Mouse (Mus musculus) neural tube, embryonic 13.5 days (tissue): ENCODE results near the gene Ptprk. TPM values are rescaled to one million over a fixed set of nuclear protein-coding genes. Genes with fewer than 3 reads are reported as not detected.

Experiments
- ATAC-seq: fragments of 200-750 bp; cut with Nextera tagmentation; 2 replicates; pipeline ENCODE4 v1.8.0; 2017; ENCODE audit warnings: low read depth, mild to moderate bottlenecking, moderate TSS enrichment, moderate library complexity
- H3K27ac ChIP-seq: fragments of 300-500 bp; sonication (generic); replicated peaks from 2 replicates; pipeline ENCODE4 v1.5.1; 2015; ENCODE audit warnings: moderate library complexity, mild to moderate bottlenecking, inconsistent platforms
- H3K27me3 ChIP-seq: fragments of 300-500 bp; sonication (generic); 2 replicates; pipeline ENCODE4 v1.6.1; 2015; ENCODE audit warnings: mild to moderate bottlenecking, inconsistent platforms
- H3K36me3 ChIP-seq: fragments of 300-500 bp; sonication (generic); 2 replicates; pipeline ENCODE4 v1.6.1; 2015; ENCODE audit warnings: mild to moderate bottlenecking, inconsistent platforms
- H3K4me1 ChIP-seq: fragments of 300-500 bp; sonication (generic); replicated peaks from 2 replicates; pipeline ENCODE4 v1.6.1; 2015; ENCODE audit warnings: inconsistent platforms
- H3K4me2 ChIP-seq: fragments of 300-500 bp; sonication (generic); 2 replicates; pipeline ENCODE4 v1.6.1; 2015; ENCODE audit warnings: inconsistent platforms, mild to moderate bottlenecking, moderate library complexity
- H3K4me3 ChIP-seq: fragments of 300-500 bp; sonication (generic); 2 replicates; pipeline ENCODE4 v1.5.1; 2015; ENCODE audit warnings: mild to moderate bottlenecking, inconsistent platforms
- H3K9ac ChIP-seq: fragments of 300-500 bp; sonication (generic); 2 replicates; pipeline ENCODE4 v1.6.1; 2015; ENCODE audit warnings: moderate library complexity, mild to moderate bottlenecking, inconsistent platforms
- H3K9me3 ChIP-seq: fragments of 300-500 bp; sonication (generic); 2 replicates; pipeline ENCODE4 v1.6.1; 2016; ENCODE audit warnings: inconsistent platforms
- WGBS: fragments of 180-500 bp; shearing (Covaris S2); methylation state at CpG from one replicate; pipeline ENCODE4 v1.1.7; 2015; 5-methylcytosine and 5-hydroxymethylcytosine counted together
- polyA plus RNA-seq: library from polyadenylated mRNA; unstranded; fragments of >200 nt; fragmentation: Nextera tagmentation; extraction: Ambion mirVana; gene quantifications from 2 replicates; pipeline ENCODE4 v1.2.1, GENCODE M21; 2015

The Ptprk gene
- polyA plus RNA-seq, 1 experiment from 2014 or later = 22.4 TPM

DNA sequence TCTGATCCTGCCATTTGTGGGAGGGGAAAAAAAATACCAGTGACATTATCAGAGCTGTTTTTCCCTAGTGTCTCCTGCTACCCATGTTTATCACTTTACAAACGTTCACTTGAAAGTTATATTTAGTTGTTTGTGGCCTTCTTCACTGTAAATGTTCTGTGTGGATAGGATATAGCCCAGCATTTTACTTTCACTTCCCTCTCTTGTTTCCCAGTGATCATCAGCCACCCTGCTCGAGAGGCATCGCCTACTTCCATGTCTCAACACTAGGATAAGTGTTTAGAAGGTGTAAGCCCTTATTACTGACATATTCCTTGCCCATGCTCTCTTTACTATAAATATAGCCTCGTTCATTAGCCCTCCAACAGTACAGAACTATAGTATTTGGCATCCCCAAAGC lies 466.0 kb downstream of the Ptprk start:
- Histone ChIP-seq H3K4me3 (no peak overlapping the region), H3K4me1 (no peaks in the 10 kb centered on the region), H3K9ac (no peak overlapping the region), H3K36me3 (no peaks in the 10 kb centered on the region), H3K27me3 (no peaks in the 10 kb centered on the region), H3K9me3 (no peaks in the 10 kb centered on the region), H3K4me2 (no peak overlapping the region), H3K27ac (no peak overlapping the region)
- ATAC-seq = no peak
- 83% methylated on average over 4 of the region's 4 CpGs for WGBS

DNA sequence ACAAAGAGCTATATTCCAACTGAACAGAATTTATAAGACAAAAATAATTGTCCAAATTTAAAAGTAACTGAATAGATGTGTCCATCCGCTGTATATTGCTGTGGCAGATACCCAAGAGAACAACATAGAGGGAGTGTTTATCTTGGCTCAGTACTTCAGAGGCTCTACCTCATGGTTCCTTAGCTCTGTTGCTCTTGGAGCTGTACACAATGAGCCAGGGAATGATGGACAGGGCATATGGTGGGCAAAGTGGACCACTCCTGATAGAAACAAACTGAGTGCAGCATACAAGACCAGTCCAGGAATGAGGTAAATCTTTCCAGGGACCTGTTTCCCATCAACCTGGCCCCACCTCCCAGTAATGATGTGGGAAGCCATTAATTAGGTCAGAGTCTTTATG lies 468.1 kb downstream of the Ptprk start:
- Histone ChIP-seq H3K4me3 (no peak overlapping the region), H3K27me3 (no peaks in the 10 kb centered on the region), H3K4me2 (no peak overlapping the region), H3K9ac (no peak overlapping the region), H3K4me1 (no peaks in the 10 kb centered on the region), H3K27ac (no peak overlapping the region), H3K9me3 (no peaks in the 10 kb centered on the region), H3K36me3 (no peaks in the 10 kb centered on the region)
- no peak for ATAC-seq
- WGBS = 97% methylated on average over 1 of the region's 1 CpGs

DNA sequence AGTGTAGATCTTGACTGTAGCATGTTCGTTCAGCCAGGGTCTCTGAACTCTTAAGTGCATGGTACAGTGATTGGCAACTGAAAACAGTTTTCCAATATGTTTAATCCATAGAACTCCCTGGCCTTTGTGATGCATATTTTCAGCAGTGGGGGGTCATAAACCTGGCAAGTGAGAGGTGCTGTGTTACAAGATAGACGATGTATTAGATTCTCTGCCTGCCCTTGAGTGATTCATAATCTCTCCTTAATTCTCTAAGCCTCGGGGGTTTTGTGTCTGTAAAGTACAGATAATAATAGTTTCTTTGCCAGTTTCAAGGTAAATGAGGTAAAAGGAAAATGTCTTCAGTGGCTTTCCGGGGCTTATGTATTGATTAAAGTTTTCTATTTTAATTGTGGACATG lies 475.9 kb downstream of the Ptprk start:
- 31% methylated on average over 4 of the region's 4 CpGs for WGBS
- H3K4me2 ChIP-seq = no peak overlapping the region
- H3K9ac ChIP-seq = no peak overlapping the region
- no peak for ATAC-seq
- no peak overlapping the region for H3K4me3 ChIP-seq
- H3K27ac ChIP-seq = no peak overlapping the region
- no peaks in the 10 kb centered on the region for H3K27me3 ChIP-seq
- no peaks in the 10 kb centered on the region for H3K36me3 ChIP-seq
- H3K4me1 ChIP-seq = no peaks in the 10 kb centered on the region
- no peaks in the 10 kb centered on the region for H3K9me3 ChIP-seq

DNA sequence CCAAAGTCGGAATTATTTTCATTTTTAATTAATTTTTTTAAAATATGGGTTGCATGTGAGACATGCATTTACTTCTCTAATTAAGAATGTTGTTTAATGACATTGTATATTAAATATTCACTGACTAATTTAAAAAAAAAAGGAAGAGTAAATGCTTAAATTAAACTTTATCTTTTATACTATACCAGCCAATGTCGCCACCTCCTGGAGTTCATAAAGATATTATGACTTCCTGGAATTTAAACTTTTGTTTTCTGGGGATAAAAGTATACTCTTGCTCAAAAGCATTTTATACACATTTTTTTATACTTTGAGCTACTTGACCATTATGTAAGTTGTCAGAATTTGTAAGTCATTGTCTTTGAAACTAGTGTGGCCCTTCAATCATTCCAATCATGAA lies 477.4 kb downstream of the Ptprk start:
- no peaks in the 10 kb centered on the region for H3K27me3 ChIP-seq
- no peaks in the 10 kb centered on the region for H3K36me3 ChIP-seq
- no peak overlapping the region for H3K4me2 ChIP-seq
- no peak overlapping the region for H3K27ac ChIP-seq
- no peaks in the 10 kb centered on the region for H3K9me3 ChIP-seq
- no peak for ATAC-seq
- no peaks in the 10 kb centered on the region for H3K4me1 ChIP-seq
- 88% methylated on average over 2 of the region's 2 CpGs for WGBS
- no peak overlapping the region for H3K9ac ChIP-seq
- no peak overlapping the region for H3K4me3 ChIP-seq

DNA sequence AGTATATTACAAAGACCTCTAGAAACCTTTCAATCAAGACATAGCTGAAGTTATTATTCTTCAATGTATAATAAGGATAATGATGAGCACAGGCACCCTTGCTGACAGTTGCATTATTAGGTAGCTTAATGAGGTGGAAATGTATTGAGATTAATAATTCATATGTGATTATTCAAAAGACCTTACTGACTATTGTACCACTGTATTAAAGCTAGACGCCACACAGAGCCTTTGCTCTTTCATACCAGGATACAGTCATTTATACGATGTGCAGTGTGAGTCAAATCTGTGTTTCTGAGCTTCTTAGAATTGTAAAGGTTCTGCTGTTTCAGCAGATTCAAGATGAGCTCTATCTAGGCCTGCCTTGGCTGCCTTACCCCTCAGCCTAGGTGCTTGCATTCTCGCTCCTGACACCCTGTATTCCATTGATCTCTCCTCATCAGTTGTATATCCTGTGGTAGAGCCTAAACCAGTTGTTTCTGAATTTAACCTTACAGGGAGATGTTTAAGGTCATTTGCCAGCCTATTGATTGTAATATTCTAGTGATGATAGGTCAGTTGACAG lies 489.6 kb downstream of the Ptprk start:
- Histone ChIP-seq H3K4me2 (no peak overlapping the region), H3K27ac (0 out of 2 replicates have a peak overlapping the region, but pooled peaks have one; percentile 38), H3K4me3 (no peak overlapping the region), H3K9ac (no peak overlapping the region), H3K27me3 (no peaks in the 10 kb centered on the region), H3K4me1 (no peaks in the 10 kb centered on the region), H3K36me3 (peaks cover 2% of the 10 kb centered on the region; the same call in 1 of the 2 replicates), H3K9me3 (no peaks in the 10 kb centered on the region)
- WGBS = 66% methylated on average over 3 of the region's 3 CpGs
- ATAC-seq = no peak

DNA sequence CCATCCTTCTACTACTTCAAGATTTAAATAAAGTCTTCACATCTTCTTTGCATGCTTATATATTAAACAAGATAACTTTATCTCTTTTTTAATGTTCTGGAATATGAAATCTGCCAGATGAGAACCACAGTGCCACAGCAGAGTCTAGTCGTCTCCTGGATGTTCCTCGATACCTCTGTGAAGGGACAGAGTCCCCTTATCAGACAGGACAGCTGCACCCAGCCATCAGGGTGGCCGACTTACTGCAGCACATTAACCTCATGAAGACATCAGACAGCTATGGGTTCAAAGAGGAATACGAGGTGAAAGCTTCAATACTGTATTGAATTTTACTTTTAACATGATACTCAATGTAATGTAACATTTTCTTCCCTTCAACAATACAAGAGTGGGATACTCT lies 491.8 kb downstream of the Ptprk start:
- Histone ChIP-seq H3K4me2 (no peak overlapping the region), H3K36me3 (peaks cover 2% of the 10 kb centered on the region; the same call in 1 of the 2 replicates), H3K4me3 (no peak overlapping the region), H3K27me3 (no peaks in the 10 kb centered on the region), H3K27ac (no peak overlapping the region), H3K9ac (no peak overlapping the region), H3K9me3 (no peaks in the 10 kb centered on the region), H3K4me1 (no peaks in the 10 kb centered on the region)
- no peak for ATAC-seq
- WGBS = 83% methylated on average over 4 of the region's 4 CpGs

DNA sequence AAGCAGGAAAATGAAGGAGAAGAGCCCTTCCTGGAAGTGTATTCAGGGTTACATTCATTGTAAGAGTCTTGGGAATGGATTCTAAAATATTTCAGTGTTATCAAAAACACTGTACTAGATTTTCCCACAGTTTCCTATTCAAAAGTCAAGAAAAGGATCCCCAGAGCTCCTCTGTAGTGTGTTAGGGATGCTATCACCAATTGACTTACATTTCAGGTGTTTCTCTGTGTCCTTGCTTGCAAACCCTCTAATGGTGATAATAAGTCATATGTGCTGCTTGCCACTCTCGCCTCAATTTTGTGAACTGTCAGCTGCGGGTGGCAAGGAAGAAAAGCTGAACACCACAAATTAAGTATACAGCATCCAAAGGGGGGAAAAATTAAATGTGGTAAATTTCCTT lies 492.2 kb downstream of the Ptprk start:
- no peak overlapping the region for H3K9ac ChIP-seq
- H3K4me2 ChIP-seq = no peak overlapping the region
- 93% methylated on average over 2 of the region's 2 CpGs for WGBS
- H3K27ac ChIP-seq = no peak overlapping the region
- H3K36me3 ChIP-seq = peaks cover 2% of the 10 kb centered on the region; the same call in 1 of the 2 replicates
- ATAC-seq = no peak
- H3K4me1 ChIP-seq = no peaks in the 10 kb centered on the region
- no peak overlapping the region for H3K4me3 ChIP-seq
- H3K27me3 ChIP-seq = no peaks in the 10 kb centered on the region
- H3K9me3 ChIP-seq = no peaks in the 10 kb centered on the region

DNA sequence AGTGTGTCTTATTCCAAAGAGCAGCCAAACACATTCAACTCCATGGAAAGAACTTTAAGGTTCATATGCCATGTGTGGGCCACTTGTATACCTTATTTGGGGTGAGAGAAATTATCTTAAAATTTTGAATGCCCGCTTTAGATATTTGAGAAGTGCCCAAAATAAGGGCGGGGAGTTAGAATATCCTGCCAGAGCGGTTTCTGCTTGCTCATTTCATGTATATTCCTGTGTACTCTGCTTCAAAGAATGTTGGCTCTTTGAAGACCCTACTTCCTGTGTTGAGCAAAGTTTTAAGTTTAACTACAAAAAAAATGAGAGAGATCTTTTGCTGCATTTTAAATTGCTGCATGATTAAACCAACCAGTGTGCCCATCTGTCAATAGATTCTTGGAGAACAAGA lies 492.8 kb downstream of the Ptprk start:
- Histone ChIP-seq H3K4me3 (no peak overlapping the region), H3K4me1 (no peaks in the 10 kb centered on the region), H3K4me2 (no peak overlapping the region), H3K27me3 (no peaks in the 10 kb centered on the region), H3K9ac (no peak overlapping the region), H3K36me3 (peaks cover 2% of the 10 kb centered on the region; the same call in 1 of the 2 replicates), H3K9me3 (no peaks in the 10 kb centered on the region), H3K27ac (no peak overlapping the region)
- 90% methylated on average over 3 of the region's 3 CpGs for WGBS
- ATAC-seq = no peak

DNA sequence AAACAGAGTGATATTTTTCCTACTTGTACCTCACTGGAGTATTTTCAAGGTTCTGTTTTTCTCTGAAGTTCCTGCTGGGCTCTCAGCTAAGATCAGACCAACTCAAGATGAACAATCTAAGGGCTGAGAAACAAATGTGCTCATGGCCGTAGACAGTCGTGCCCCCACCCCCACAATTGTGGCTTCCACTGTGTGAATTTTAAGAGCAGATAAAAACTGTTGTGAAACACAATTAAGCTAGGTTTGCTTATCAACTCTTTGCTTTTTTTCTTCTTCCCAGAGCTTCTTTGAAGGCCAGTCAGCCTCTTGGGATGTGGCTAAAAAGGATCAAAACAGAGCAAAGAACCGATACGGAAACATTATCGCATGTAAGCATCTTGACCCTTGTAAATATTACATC lies 493.4 kb downstream of the Ptprk start:
- H3K27me3 ChIP-seq = no peaks in the 10 kb centered on the region
- ATAC-seq = no peak
- 90% methylated on average over 5 of the region's 5 CpGs for WGBS
- H3K4me1 ChIP-seq = no peaks in the 10 kb centered on the region
- no peak overlapping the region for H3K9ac ChIP-seq
- no peak overlapping the region for H3K4me2 ChIP-seq
- H3K4me3 ChIP-seq = no peak overlapping the region
- H3K36me3 ChIP-seq = peaks cover 2% of the 10 kb centered on the region; the same call in 1 of the 2 replicates
- H3K9me3 ChIP-seq = no peaks in the 10 kb centered on the region
- no peak overlapping the region for H3K27ac ChIP-seq

DNA sequence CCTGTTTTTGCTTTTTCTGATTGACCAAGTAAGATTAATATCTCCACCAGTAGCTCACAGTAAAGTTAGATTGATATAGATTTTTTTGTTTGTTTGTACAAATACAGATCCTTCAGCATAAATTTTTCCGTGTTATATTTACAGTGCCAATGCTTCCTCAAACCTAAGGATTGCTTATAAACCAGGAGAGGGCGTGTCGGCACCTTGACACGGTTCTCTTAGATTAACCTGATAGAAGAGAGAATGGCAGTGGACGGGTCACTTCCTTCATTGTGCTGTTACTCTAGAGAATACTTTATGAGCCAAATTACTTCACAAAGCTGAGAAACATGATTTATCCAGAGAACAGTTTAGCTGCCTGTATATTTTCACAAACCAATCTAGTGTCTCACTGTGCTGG lies 505.0 kb downstream of the Ptprk start:
- Histone ChIP-seq H3K4me1 (no peaks in the 10 kb centered on the region), H3K36me3 (no peaks in the 10 kb centered on the region), H3K4me2 (no peak overlapping the region), H3K9me3 (no peaks in the 10 kb centered on the region), H3K9ac (no peak overlapping the region), H3K27ac (no peak overlapping the region), H3K4me3 (no peak overlapping the region), H3K27me3 (no peaks in the 10 kb centered on the region)
- WGBS = 77% methylated on average over 5 of the region's 5 CpGs
- ATAC-seq = no peak

DNA sequence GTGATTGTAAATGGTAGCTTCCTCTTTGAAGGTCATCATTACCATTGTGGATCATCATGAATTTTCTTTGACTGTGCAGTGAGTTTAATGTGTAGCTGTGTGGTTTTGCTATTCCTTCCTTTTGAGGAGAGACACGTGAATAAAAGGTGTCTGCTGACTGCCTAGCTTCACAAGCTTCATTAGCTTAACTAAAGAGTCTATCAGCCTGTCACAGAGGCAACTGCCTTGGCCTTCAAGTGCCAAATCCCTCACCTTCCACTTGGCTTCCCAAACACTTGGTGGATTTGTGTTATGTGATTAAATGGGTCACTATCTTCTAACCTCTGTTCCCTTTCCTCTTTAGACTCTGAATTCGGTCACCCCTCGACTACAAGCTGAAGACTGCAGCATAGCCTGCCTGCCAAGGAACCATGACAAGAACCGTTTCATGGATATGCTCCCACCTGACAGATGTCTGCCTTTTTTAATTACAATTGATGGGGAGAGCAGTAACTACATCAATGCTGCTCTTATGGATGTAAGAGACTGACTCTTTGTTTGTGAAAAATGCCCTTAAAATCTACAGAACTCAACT lies 512.0 kb downstream of the Ptprk start:
- Histone ChIP-seq H3K27ac (no peak overlapping the region), H3K36me3 (no peaks in the 10 kb centered on the region), H3K9ac (no peak overlapping the region), H3K4me1 (no peaks in the 10 kb centered on the region), H3K4me2 (no peak overlapping the region), H3K4me3 (no peak overlapping the region), H3K9me3 (no peaks in the 10 kb centered on the region), H3K27me3 (no peaks in the 10 kb centered on the region)
- ATAC-seq = no peak
- WGBS = 47% methylated on average over 4 of the region's 4 CpGs

DNA sequence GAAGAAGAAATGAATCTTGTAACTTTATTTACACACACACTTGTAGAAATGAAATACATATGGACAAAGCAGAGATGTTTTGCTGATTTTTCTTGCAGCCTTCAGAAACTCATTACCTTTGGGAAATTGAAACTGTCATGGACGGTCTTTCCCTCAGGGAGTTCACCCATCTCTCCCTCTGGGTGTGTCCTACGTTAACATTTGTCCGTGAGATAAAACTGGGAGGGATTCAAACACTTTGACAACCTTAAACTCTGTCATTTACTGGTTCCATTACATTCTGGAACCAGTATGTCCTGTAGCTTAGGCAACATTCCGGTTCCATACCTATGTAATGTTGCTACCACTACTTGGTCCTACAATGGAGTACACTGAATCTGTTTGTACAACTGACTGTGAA lies 513.8 kb downstream of the Ptprk start:
- no peaks in the 10 kb centered on the region for H3K36me3 ChIP-seq
- WGBS = 93% methylated on average over 4 of the region's 4 CpGs
- no peak overlapping the region for H3K4me3 ChIP-seq
- no peak for ATAC-seq
- H3K4me1 ChIP-seq = no peaks in the 10 kb centered on the region
- no peak overlapping the region for H3K9ac ChIP-seq
- H3K9me3 ChIP-seq = no peaks in the 10 kb centered on the region
- H3K27ac ChIP-seq = no peak overlapping the region
- no peaks in the 10 kb centered on the region for H3K27me3 ChIP-seq
- no peak overlapping the region for H3K4me2 ChIP-seq

DNA sequence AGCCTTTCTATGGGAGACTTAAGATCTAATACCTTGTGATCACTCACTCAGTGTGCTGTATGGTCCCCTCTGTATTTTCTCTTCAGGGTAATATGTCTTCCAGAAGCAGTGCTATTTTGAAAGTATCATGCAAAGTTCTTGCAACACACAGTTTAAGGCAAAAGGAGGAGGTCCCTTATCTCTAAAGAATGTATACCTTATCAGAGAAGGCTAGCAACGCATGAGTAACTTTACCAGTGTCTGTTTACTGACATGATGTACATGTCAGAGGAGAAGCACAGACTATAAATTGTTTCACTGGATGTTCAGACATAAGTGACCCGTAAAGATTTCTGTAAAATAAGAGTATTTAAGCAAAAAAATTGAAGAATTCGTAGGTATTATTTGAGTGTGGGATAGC lies 516.2 kb downstream of the Ptprk start:
- ATAC-seq = no peak
- H3K4me3 ChIP-seq = no peak overlapping the region
- H3K9me3 ChIP-seq = no peaks in the 10 kb centered on the region
- WGBS = 87% methylated on average over 3 of the region's 3 CpGs
- no peaks in the 10 kb centered on the region for H3K36me3 ChIP-seq
- H3K4me2 ChIP-seq = no peak overlapping the region
- no peaks in the 10 kb centered on the region for H3K4me1 ChIP-seq
- no peak overlapping the region for H3K27ac ChIP-seq
- H3K27me3 ChIP-seq = no peaks in the 10 kb centered on the region
- no peak overlapping the region for H3K9ac ChIP-seq
